Mouse (Mus musculus) monocyte, adult 2 months (primary cell): ENCODE results near the gene Gm28047.

ENCODE experiments used
- DNase-seq, 2 experiments: peaks; one replicate each; pipeline ENCODE4 v3.0.0; 2022; ENCODE audit warnings: low spot score in 2 of 2, low read depth in 1 of 2

Gm28047 gene

GRCm38 (mm10) chr15:102501084-102501814 is 123.6 kb downstream of the Gm28047 start:
- no peak for DNase-seq

GRCm38 (mm10) chr15:102500479-102500878 is 124.4 kb downstream of the Gm28047 start:
- no peak for DNase-seq

- DNase-seq: no peak
These were observed 125.0 kb downstream of the Gm28047 start for GRCm38 (mm10) chr15:102499851-102500250.

GRCm38 (mm10) chr15:102499370-102499769 is 125.5 kb downstream of the Gm28047 start:
- no peak for DNase-seq

GRCm38 (mm10) chr15:102498322-102498721 is 126.5 kb downstream of the Gm28047 start:
- DNase-seq: no peak

GRCm38 (mm10) chr15:102487664-102488063 is 137.2 kb downstream of the Gm28047 start:
- DNase-seq: no peak

- DNase-seq: no peak
These were observed 139.0 kb downstream of the Gm28047 start for GRCm38 (mm10) chr15:102485853-102486252.

- no peak for DNase-seq
These were observed 141.7 kb downstream of the Gm28047 start for GRCm38 (mm10) chr15:102483136-102483535.

GRCm38 (mm10) chr15:102474520-102474919 is 150.3 kb downstream of the Gm28047 start:
- DNase-seq: no peak
